Mouse (Mus musculus) right cerebral cortex, postnatal 14 days (tissue): ENCODE data around the gene Tbx10.
"Not testable (repeated sequence)": the region's sequence is repeated elsewhere in the genome, so short reads cannot be mapped to it uniquely, and the experiment has no call there.

Experiments
- DNase-seq: peaks from one replicate; pipeline ENCODE4 v3.0.0; 2022

Tbx10 gene

GRCm38 (mm10) chr19:4046866-4047254 is 54.3 kb downstream of the Tbx10 start:
- no peak for DNase-seq

GRCm38 (mm10) chr19:4047859-4048258 is 55.3 kb downstream of the Tbx10 start:
- peak; percentile 84 for DNase-seq

DNA sequence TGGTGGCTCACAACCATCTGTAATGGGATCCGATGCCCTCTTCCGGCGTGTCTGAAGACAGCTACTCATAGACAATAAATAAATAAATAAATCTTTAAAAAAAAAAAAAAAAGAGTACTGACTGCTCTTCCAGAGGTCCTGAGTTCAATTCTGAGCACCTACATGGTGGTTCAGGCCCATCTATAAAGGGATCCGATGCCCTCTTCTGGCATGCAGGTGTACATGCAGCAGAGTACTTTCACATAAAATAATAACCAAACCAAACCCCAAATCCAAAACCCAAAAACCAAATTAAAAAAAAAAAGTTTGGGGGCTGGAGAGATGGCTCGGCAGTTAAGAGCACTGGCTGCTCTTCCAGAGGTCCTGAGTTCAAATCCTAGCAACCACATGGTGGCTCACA is 56.5 kb downstream of the Tbx10 start:
- not testable (repeated sequence) for DNase-seq
